Mouse (Mus musculus) embryonic facial prominence, embryonic 11.5 days (tissue): ENCODE results near the gene Dnah17. TPM values are rescaled to one million over a fixed set of nuclear protein-coding genes. Genes with fewer than 3 reads are reported as not detected.

Experiments
- ATAC-seq: fragments of 200-750 bp; cut with Nextera tagmentation; replicated peaks from 2 replicates; pipeline ENCODE4 v1.8.0; 2017; ENCODE audit warnings: low read depth; ENCODE audit not compliant: insufficient number of reproducible peaks, low FRiP score, low TSS enrichment
- DNase-seq: peaks from one replicate; pipeline ENCODE4 v3.0.0-alpha.2; 2015; ENCODE audit warnings: low spot score
- H3K27ac ChIP-seq: fragments of 300-500 bp; sonication (generic); replicated peaks from 2 replicates; pipeline ENCODE4 v1.5.1; 2014; ENCODE audit warnings: mild to moderate bottlenecking, low read depth, low read length, control low read depth
- H3K27me3 ChIP-seq: fragments of 300-500 bp; sonication (generic); 2 replicates; pipeline ENCODE4 v1.6.1; 2014; ENCODE audit warnings: mild to moderate bottlenecking, low read length, moderate library complexity, mixed read lengths; ENCODE audit not compliant: control insufficient read depth, insufficient read depth
- H3K36me3 ChIP-seq: fragments of 300-500 bp; sonication (generic); replicated peaks from 2 replicates; pipeline ENCODE4 v1.6.1; 2014; ENCODE audit warnings: low read depth, mild to moderate bottlenecking, low read length, moderate library complexity, mixed read lengths; ENCODE audit not compliant: control insufficient read depth, insufficient read depth
- H3K4me1 ChIP-seq: fragments of 300-500 bp; sonication (generic); 2 replicates; pipeline ENCODE4 v1.6.1; 2014; ENCODE audit warnings: low read length, mixed read lengths; ENCODE audit not compliant: control insufficient read depth, insufficient read depth
- H3K4me2 ChIP-seq: fragments of 300-500 bp; sonication (generic); 2 replicates; pipeline ENCODE4 v1.6.1; 2014; ENCODE audit warnings: low read depth, mild to moderate bottlenecking, control low read depth, low read length, moderate library complexity
- H3K4me3 ChIP-seq: fragments of 300-500 bp; sonication (generic); 2 replicates; pipeline ENCODE4 v1.5.1; 2014; ENCODE audit warnings: low read depth, low read length, control low read depth
- H3K9ac ChIP-seq: fragments of 300-500 bp; sonication (generic); replicated peaks from 2 replicates; pipeline ENCODE4 v1.6.1; 2014; ENCODE audit warnings: mild to moderate bottlenecking, control low read depth, low read length
- H3K9me3 ChIP-seq: fragments of 300-500 bp; sonication (generic); replicated peaks from 2 replicates; pipeline ENCODE4 v1.6.1; 2016; ENCODE audit warnings: mild to moderate bottlenecking, low read length, inconsistent platforms, mixed read lengths; ENCODE audit not compliant: control insufficient read depth
- WGBS: fragments of 180-500 bp; shearing (Covaris S2); extraction: QIAGEN DNeasy Blood & Tissue Kit; methylation state at CpG from one replicate; pipeline ENCODE4 v1.1.7; 2014; 5-methylcytosine and 5-hydroxymethylcytosine counted together
- polyA plus RNA-seq: library from polyadenylated mRNA; unstranded; fragments of >200 nt; fragmentation: Nextera tagmentation; extraction: Ambion mirVana; gene quantifications from 2 replicates; pipeline ENCODE4 v1.2.1, GENCODE M21; 2014

The Dnah17 gene
- polyA plus RNA-seq, 1 experiment from 2014 or later, result 0.10 TPM

DNA sequence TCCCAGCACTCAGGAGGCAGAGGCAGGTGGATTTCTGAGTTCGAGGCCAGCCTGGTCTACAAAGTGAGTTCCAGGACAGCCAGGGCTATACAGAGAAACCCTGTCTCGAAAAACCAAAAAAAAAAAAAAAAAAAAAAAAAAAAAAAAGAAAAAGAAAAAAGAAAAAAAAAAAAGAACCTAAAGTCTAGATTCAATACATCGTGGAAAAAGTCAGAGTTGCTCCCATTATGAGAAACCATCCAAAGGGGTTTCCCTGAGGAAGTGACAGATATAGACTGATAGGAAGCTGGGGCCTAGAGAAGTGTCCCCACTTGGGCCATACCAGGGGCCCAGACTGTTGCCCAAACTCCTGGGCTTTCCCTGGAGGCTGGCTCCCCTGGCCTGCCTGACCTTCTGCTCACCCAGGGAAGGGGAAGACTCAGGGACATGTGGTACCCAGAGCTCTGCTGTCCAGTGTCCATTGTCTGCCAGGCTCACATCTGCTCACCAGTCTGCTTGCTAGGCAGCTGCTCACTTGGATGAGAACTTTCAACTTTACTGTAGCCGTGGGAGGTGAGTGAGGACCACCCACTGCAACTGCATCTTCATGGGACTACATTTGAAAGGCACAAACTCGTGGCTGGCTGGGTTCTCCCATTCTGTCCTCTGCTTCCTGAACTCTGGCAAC lies 152.6 kb downstream of the Dnah17 start:
- no peak overlapping the region for H3K9ac ChIP-seq
- no peak overlapping the region for H3K27ac ChIP-seq
- H3K36me3 ChIP-seq, result no peaks in the 10 kb centered on the region
- H3K4me1 ChIP-seq, result peaks cover 5% of the 10 kb centered on the region; the same call in 1 of the 2 replicates
- no peak overlapping the region for H3K4me2 ChIP-seq
- ATAC-seq (no peak), DNase-seq (no peak)
- WGBS, result 47% methylated on average over 4 of the region's 5 CpGs
- no peak overlapping the region for H3K4me3 ChIP-seq
- H3K27me3 ChIP-seq, result no peaks in the 10 kb centered on the region
- H3K9me3 ChIP-seq, result no peaks in the 10 kb centered on the region

DNA sequence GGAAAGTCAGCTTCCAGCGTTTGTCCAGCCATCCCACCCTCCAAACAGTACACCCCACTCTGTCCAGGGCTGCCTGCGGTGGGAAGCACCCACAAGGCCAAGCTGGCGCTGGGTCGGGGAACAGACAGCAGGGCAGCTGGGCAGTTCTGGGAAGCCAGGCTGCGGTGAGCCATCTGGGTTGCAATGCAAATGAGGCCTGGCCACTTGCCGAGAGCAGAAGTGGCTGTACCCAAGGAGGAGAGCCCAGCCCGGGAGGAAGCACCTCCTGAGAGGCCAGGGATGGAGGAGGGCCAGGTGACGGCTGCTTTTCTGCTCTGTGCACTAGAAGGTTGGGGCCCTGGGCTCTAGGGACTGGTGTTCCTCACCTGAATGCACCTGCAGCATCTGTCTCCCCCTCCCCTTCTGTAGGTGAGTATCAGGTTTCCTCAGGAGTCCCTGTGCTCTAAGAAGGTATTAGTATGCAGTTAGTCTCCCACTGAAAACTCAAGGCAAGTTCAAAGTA lies 154.3 kb downstream of the Dnah17 start:
- no peak overlapping the region for H3K4me3 ChIP-seq

DNA sequence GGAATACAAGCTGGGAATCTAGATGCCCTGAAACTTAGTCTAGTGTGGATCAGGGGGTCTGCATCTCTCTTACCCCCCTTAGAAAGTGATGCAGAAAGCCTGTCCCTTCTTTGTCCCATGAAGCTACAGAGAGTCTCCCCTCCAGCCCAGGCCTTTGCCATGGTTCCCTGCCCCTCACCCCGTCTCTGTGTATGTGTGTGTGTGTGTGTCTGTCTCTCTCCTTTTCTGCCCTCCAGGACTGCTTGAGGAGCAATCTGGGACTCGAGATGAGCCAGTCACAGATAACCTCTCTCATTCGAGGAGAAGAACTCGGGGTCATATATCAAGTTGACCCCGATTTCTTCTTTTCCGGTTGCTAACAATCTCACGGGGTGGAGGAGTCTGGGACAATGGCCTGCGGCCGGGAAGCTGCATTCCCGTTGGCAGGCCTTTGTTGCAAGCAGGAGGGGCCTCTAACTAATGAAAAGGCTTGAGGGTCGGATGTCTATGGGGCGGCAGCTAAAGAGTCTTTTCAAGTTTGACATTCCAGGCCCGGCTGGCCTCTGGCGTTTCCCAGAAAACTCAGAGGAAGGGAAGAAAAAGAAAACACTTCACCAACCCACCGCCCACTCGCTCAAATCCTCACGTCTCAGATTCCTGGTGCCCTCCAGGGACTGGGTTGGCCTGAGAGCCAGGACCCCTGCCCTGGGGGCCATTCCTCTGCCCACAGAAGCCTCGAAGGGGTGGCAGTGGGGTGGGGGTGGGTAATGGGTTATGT lies 155.0 kb downstream of the Dnah17 start:
- Histone ChIP-seq H3K9me3 (no peaks in the 10 kb centered on the region), H3K27me3 (no peaks in the 10 kb centered on the region), H3K4me2 (0 out of 2 replicates have a peak overlapping the region, but pooled peaks have one; percentile 22), H3K27ac (peak overlapping the region; percentile 68), H3K9ac (peak overlapping the region; percentile 23), H3K4me1 (peaks cover 5% of the 10 kb centered on the region; the same call in 1 of the 2 replicates), H3K4me3 (no peak overlapping the region), H3K36me3 (no peaks in the 10 kb centered on the region)
- 2% methylated on average over 18 of the region's 18 CpGs for WGBS
- DNase-seq, result peak; percentile 78
- ATAC-seq, result 0 out of 2 replicates have a peak, but pooled peaks have one; percentile 40

More for the DNA sequence above, 154.3 kb downstream of the Dnah17 start:
- peak; percentile 49; the same call in 1 of the 2 replicates for ATAC-seq
- no peaks in the 10 kb centered on the region for H3K36me3 ChIP-seq
- H3K9me3 ChIP-seq, result no peaks in the 10 kb centered on the region
- H3K4me2 ChIP-seq, result no peak overlapping the region
- 7% methylated on average over 8 of the region's 8 CpGs for WGBS
- no peak overlapping the region; the same call in 1 of the 2 replicates for H3K9ac ChIP-seq
- H3K27me3 ChIP-seq, result no peaks in the 10 kb centered on the region
- H3K4me1 ChIP-seq, result peaks cover 5% of the 10 kb centered on the region; the same call in 1 of the 2 replicates
- DNase-seq, result peak; percentile 25
- peak overlapping the region; percentile 68 for H3K27ac ChIP-seq

DNA sequence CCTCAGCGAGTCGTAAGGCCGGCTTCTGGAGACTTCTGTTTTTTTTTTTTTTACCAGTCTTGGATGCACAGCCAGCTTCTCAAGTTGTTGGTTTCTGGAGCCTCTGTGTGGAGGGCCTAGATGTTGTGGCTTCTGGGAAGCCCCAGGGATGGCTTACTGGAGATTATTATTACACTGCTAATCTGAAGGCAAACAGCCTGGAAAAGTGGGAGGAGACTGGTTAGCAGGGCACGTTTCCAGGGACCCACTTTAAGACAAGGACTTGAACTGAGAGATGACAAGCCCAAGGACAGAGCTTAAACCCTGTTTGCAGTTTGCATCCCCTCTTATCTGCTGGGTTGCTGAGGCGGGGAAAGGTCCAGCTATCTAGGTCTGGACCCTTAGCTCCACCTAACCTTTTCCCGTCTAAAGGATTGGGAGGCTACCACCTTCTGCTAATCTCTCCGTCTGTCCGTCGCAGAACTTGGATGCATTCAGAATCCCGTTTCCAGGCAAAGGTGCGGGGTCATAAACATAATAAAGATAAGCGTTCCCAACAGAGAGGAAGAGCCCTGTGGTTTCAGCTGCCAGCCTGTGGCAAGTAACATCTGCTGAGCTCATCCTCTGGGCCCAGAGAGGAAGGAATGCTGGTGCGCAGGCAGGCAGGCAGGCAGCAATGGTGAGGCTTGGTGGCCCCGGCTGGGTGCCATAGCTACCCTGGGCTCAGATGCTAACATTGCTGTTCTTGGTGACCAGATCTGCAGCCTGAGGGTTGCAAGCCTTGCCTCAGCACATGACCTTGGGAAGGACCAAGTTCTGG lies 155.9 kb downstream of the Dnah17 start:
- 27% methylated on average over 14 of the region's 14 CpGs for WGBS

DNA sequence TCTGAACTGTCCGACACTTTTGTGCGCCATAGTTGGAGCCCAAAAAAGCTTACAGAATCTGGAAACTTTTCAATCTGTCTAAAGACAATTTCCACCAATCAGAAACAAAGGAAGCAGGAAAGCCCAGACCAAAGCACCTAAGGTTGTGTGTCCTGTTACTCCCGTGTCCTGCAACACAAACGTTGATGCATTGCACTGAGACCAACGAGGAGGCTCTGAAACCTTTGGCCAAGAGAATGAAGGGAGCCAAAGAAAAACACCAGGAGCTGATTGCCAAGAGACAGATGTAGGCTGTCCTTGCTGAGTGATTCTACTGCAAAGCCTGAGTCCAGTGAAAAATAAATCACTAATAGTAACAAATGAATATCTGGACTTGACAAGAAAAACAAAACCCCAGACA lies 156.9 kb downstream of the Dnah17 start:
- H3K4me3 ChIP-seq, result no peak overlapping the region
- no peaks in the 10 kb centered on the region for H3K27me3 ChIP-seq
- WGBS, result 41% methylated on average over 5 of the region's 5 CpGs
- H3K27ac ChIP-seq, result no peak overlapping the region
- no peak for ATAC-seq
- H3K4me1 ChIP-seq, result peaks cover 5% of the 10 kb centered on the region; the same call in 1 of the 2 replicates
- no peaks in the 10 kb centered on the region for H3K36me3 ChIP-seq
- no peak overlapping the region for H3K4me2 ChIP-seq
- H3K9me3 ChIP-seq, result no peaks in the 10 kb centered on the region
- no peak overlapping the region for H3K9ac ChIP-seq
- no peak for DNase-seq

More for the DNA sequence above, 155.9 kb downstream of the Dnah17 start:
- ATAC-seq (no peak), DNase-seq (no peak)
- H3K4me3 ChIP-seq, result no peak overlapping the region
- H3K36me3 ChIP-seq, result no peaks in the 10 kb centered on the region
- H3K27me3 ChIP-seq, result no peaks in the 10 kb centered on the region
- H3K9ac ChIP-seq, result no peak overlapping the region; the same call in 1 of the 2 replicates
- H3K9me3 ChIP-seq, result no peaks in the 10 kb centered on the region
- peak overlapping the region; percentile 68; the same call in 1 of the 2 replicates for H3K27ac ChIP-seq
- H3K4me2 ChIP-seq, result no peak overlapping the region
- peaks cover 5% of the 10 kb centered on the region; the same call in 1 of the 2 replicates for H3K4me1 ChIP-seq

DNA sequence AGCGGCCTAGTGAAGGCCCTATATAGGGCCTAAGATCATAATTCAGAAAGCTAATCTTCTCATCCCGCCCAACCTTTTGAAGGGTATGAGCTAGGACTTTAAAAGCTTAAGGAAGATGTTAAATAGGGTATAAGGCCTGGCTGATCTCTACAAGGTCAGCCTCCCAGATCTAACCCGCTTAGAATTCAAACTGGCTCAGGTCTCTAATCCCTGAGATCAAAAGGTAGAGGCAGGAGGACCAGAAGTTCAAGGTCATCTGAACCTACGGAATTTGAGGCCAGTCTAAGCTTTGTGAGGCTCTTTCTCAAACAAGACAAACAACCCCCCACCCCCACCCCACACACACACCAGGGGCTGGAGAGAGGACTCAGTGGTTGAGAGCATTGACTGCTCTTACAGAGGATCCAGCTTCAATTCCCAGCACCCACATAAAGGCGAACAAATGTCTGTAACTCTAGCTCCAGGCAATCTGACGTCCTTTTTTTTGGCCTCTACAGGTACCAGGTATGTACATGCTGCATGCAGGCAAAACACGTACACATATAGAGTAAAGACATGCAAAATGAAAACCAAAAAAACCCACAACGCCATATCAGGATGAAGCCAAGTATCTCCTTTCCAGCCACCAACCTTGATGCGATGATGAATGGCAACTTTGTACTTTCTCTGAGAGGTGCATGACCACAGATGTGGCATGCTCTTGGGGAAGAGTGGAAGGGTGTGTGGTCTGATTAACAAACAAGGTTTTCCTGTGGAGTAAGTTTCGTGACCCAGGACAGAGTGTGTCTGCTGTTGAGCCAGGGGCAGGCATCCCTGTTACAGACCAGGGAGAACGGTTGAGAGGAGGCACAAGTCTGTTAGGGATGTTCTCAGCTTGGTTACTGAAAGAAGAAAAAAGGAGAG lies 157.5 kb downstream of the Dnah17 start:
- no peak overlapping the region for H3K27ac ChIP-seq
- WGBS, result 50% methylated on average over 11 of the region's 11 CpGs
- no peak overlapping the region for H3K9ac ChIP-seq
- no peaks in the 10 kb centered on the region for H3K9me3 ChIP-seq
- H3K4me1 ChIP-seq, result peaks cover 5% of the 10 kb centered on the region; the same call in 1 of the 2 replicates
- H3K27me3 ChIP-seq, result no peaks in the 10 kb centered on the region
- no peak for ATAC-seq
- no peak overlapping the region for H3K4me2 ChIP-seq
- no peak overlapping the region for H3K4me3 ChIP-seq
- no peak for DNase-seq
- H3K36me3 ChIP-seq, result no peaks in the 10 kb centered on the region
